Comparison of ENCODE assay signal across 11 mouse cellular contexts in genomic region chr14:62163120-62163796, GRCm38 (mm10).
DNase-seq lines count a peak whose midpoint lies in the region; ATAC-seq lines count a peak whose summit lies in the region.
"Had no signal": no experiment of that assay in that cellular context is flagged by ENCODE, and none has a peak within 500 bp of the region (broad histone marks: within the 10 kb centered on the region; RNA-seq: fewer than 3 reads in every experiment).

No protein-coding gene starts in this region.

- peaks cover 27% of the 10 kb centered on the region for H3K4me1 ChIP-seq in lung, embryonic 15.5 days

- no peak overlapping the region for H3K4me2 ChIP-seq in lung, embryonic 15.5 days
- H3K4me2 ChIP-seq: midbrain, embryonic 11.5 days had no signal

- 36% methylated on average over 12 of the region's 12 CpGs for WGBS in lung, embryonic 15.5 days

- no peaks in the 10 kb centered on the region for H3K27me3 ChIP-seq in lung, embryonic 15.5 days

- DNase-seq in gastrocnemius, adult 18-20 months (ENCODE audit: low spot score): peak; percentile 20
- no peak for DNase-seq in gastrocnemius, postnatal 25 days
- peak; percentile 19 for DNase-seq in ovary, postnatal 36 days (ENCODE audit: low spot score)
- no peak for DNase-seq in ovary, postnatal 14 days (ENCODE audit: low spot score)
- no peak for DNase-seq in layer of hippocampus, postnatal 14 days (ENCODE audit: low spot score in 2 of 2)
- DNase-seq in cerebellum, adult 9-11 months: no peak
- no peak for DNase-seq in cerebellum, postnatal 14 days
- DNase-seq: heart, postnatal 4 days had no signal

- H3K4me3 ChIP-seq in lung, embryonic 15.5 days: no peak overlapping the region

- H3K27ac ChIP-seq in lung, embryonic 15.5 days: peak overlapping the region; percentile 69

- no peaks in the 10 kb centered on the region for H3K9me3 ChIP-seq in lung, embryonic 15.5 days

- no peaks in the 10 kb centered on the region for H3K36me3 ChIP-seq in lung, embryonic 15.5 days

- peak; percentile 85 for ATAC-seq in lung, embryonic 15.5 days (ENCODE audit: borderline replicate concordance, extremely low read depth, low FRiP score, low TSS enrichment)
- ATAC-seq: intestine, postnatal 0 days had no signal

- H3K9ac ChIP-seq in lung, embryonic 15.5 days: no peak overlapping the region

Comparison
In these comparisons a context has a peak if more than half of its experiments do, and no peak if none do; other contexts are left out.
1. DNase-seq: peak in gastrocnemius, adult 18-20 months (single experiment) and ovary, postnatal 36 days (single experiment); none in gastrocnemius, postnatal 25 days (single experiment), ovary, postnatal 14 days (single experiment), layer of hippocampus, postnatal 14 days (0 of 2), cerebellum, adult 9-11 months (single experiment) and cerebellum, postnatal 14 days (0 of 2).